Mouse (Mus musculus) forebrain, embryonic 11.5 days (tissue): ENCODE measurements around the gene Spata2. TPM values are rescaled to one million over a fixed set of nuclear protein-coding genes. Genes with fewer than 3 reads are reported as not detected.

Experiments
- ATAC-seq: fragments of 200-750 bp; cut with Nextera tagmentation; replicated peaks from 2 replicates; pipeline ENCODE4 v1.8.0; 2017; ENCODE audit warnings: moderate TSS enrichment; ENCODE audit not compliant: low FRiP score
- DNase-seq: peaks from one replicate; pipeline ENCODE4 v3.0.0-alpha.2; 2017; ENCODE audit warnings: low spot score
- H3K27ac ChIP-seq: fragments of 300-500 bp; sonication (generic); 2 replicates; pipeline ENCODE4 v1.5.1; 2014; ENCODE audit warnings: low read depth, low read length
- H3K27me3 ChIP-seq: fragments of 300-500 bp; sonication (generic); 2 replicates; pipeline ENCODE4 v1.6.1; 2014; ENCODE audit warnings: mild to moderate bottlenecking, low read length, mixed read lengths; ENCODE audit not compliant: control insufficient read depth, insufficient read depth
- H3K36me3 ChIP-seq: fragments of 300-500 bp; sonication (generic); 2 replicates; pipeline ENCODE4 v1.6.1; 2014; ENCODE audit warnings: mild to moderate bottlenecking, low read length, moderate library complexity, mixed read lengths; ENCODE audit not compliant: control insufficient read depth, insufficient read depth
- H3K4me1 ChIP-seq: fragments of 300-500 bp; sonication (generic); replicated peaks from 2 replicates; pipeline ENCODE4 v1.6.1; 2014; ENCODE audit warnings: low read length, mixed read lengths; ENCODE audit not compliant: control insufficient read depth, insufficient read depth
- H3K4me2 ChIP-seq: fragments of 300-500 bp; sonication (generic); 2 replicates; pipeline ENCODE4 v1.6.1; 2014; ENCODE audit warnings: low read depth, mild to moderate bottlenecking, low read length, moderate library complexity, mixed read lengths; ENCODE audit not compliant: severe bottlenecking
- H3K4me3 ChIP-seq: fragments of 300-500 bp; sonication (generic); 2 replicates; pipeline ENCODE4 v1.5.1; 2014; ENCODE audit warnings: low read depth, low read length
- H3K9ac ChIP-seq: fragments of 300-500 bp; sonication (generic); 2 replicates; pipeline ENCODE4 v1.6.1; 2014; ENCODE audit warnings: low read length
- H3K9me3 ChIP-seq: fragments of 300-500 bp; sonication (generic); 2 replicates; pipeline ENCODE4 v1.6.1; 2016; ENCODE audit warnings: low read length, mixed read lengths; ENCODE audit not compliant: control insufficient read depth
- WGBS: fragments of 180-500 bp; shearing (Covaris S2); extraction: QIAGEN DNeasy Blood & Tissue Kit; methylation state at CpG from one replicate; pipeline ENCODE4 v1.1.7; 2014; 5-methylcytosine and 5-hydroxymethylcytosine counted together
- polyA plus RNA-seq: library from polyadenylated mRNA; unstranded; fragments of >200 nt; fragmentation: Nextera tagmentation; extraction: Ambion mirVana; gene quantifications from 2 replicates; pipeline ENCODE4 v1.2.1, GENCODE M21; 2014

Gene Spata2
- polyA plus RNA-seq, 1 experiment from 2014 or later: 23.0 TPM

- H3K4me2 ChIP-seq: peak overlapping the region; percentile 89; the same call in 1 of the 2 replicates
- no peaks in the 10 kb centered on the region for H3K27me3 ChIP-seq
- ATAC-seq: no peak
- H3K27ac ChIP-seq: no peak overlapping the region
- no peaks in the 10 kb centered on the region for H3K9me3 ChIP-seq
- H3K4me1 ChIP-seq: peaks cover 10% of the 10 kb centered on the region; the same call in 1 of the 2 replicates
- no peak for DNase-seq
- H3K9ac ChIP-seq: no peak overlapping the region
- H3K36me3 ChIP-seq: no peaks in the 10 kb centered on the region
- WGBS: 86% methylated on average over 4 of the region's 4 CpGs
- H3K4me3 ChIP-seq: peak overlapping the region; percentile 100; the same call in 1 of the 2 replicates
Measured at GRCm38 (mm10) chr2:167490813-167491525, 1.7 kb downstream of the Spata2 start.

GRCm38 (mm10) chr2:167487994-167488393, 4.7 kb downstream of the Spata2 start:
- Histone ChIP-seq H3K36me3 (peaks cover 3% of the 10 kb centered on the region; the same call in 1 of the 2 replicates), H3K9ac (no peak overlapping the region), H3K27me3 (no peaks in the 10 kb centered on the region), H3K9me3 (no peaks in the 10 kb centered on the region), H3K27ac (no peak overlapping the region), H3K4me2 (no peak overlapping the region), H3K4me1 (peaks cover 10% of the 10 kb centered on the region; the same call in 1 of the 2 replicates), H3K4me3 (no peak overlapping the region)
- 90% methylated on average over 6 of the region's 6 CpGs for WGBS
- DNase-seq: no peak
- ATAC-seq: no peak

- no peaks in the 10 kb centered on the region for H3K27me3 ChIP-seq
- H3K36me3 ChIP-seq: peaks cover 3% of the 10 kb centered on the region; the same call in 1 of the 2 replicates
- 94% methylated on average over 6 of the region's 6 CpGs for WGBS
- no peak overlapping the region for H3K9ac ChIP-seq
- no peak for ATAC-seq
- DNase-seq: no peak
- H3K4me2 ChIP-seq: no peak overlapping the region
- no peak overlapping the region for H3K27ac ChIP-seq
- peaks cover 10% of the 10 kb centered on the region; the same call in 1 of the 2 replicates for H3K4me1 ChIP-seq
- no peak overlapping the region for H3K4me3 ChIP-seq
- H3K9me3 ChIP-seq: no peaks in the 10 kb centered on the region
Measured at GRCm38 (mm10) chr2:167487551-167487950, 5.1 kb downstream of the Spata2 start.

- WGBS: 90% methylated on average over 4 of the region's 4 CpGs
- Histone ChIP-seq H3K9ac (no peak overlapping the region), H3K27ac (no peak overlapping the region), H3K4me2 (no peak overlapping the region), H3K4me1 (peaks cover 6% of the 10 kb centered on the region; the same call in 1 of the 2 replicates), H3K27me3 (no peaks in the 10 kb centered on the region), H3K36me3 (peaks cover 3% of the 10 kb centered on the region; the same call in 1 of the 2 replicates), H3K4me3 (no peak overlapping the region), H3K9me3 (no peaks in the 10 kb centered on the region)
- DNase-seq (no peak), ATAC-seq (no peak)
Measured at GRCm38 (mm10) chr2:167486573-167486972, 6.1 kb downstream of the Spata2 start.

GRCm38 (mm10) chr2:167485501-167486377, 6.9 kb downstream of the Spata2 start:
- H3K27ac ChIP-seq: no peak overlapping the region
- H3K4me3 ChIP-seq: no peak overlapping the region
- H3K9ac ChIP-seq: no peak overlapping the region
- H3K9me3 ChIP-seq: no peaks in the 10 kb centered on the region
- H3K36me3 ChIP-seq: peaks cover 3% of the 10 kb centered on the region; the same call in 1 of the 2 replicates
- no peak overlapping the region for H3K4me2 ChIP-seq
- no peaks in the 10 kb centered on the region for H3K27me3 ChIP-seq
- DNase-seq (no peak), ATAC-seq (no peak)
- 90% methylated on average over 7 of the region's 7 CpGs for WGBS
- H3K4me1 ChIP-seq: no peaks in the 10 kb centered on the region

- WGBS: 94% methylated on average over 11 of the region's 11 CpGs
- H3K27ac ChIP-seq: no peak overlapping the region
- no peak for ATAC-seq
- no peaks in the 10 kb centered on the region for H3K27me3 ChIP-seq
- no peaks in the 10 kb centered on the region for H3K4me1 ChIP-seq
- H3K9ac ChIP-seq: no peak overlapping the region
- no peak overlapping the region for H3K4me3 ChIP-seq
- H3K4me2 ChIP-seq: no peak overlapping the region
- H3K9me3 ChIP-seq: no peaks in the 10 kb centered on the region
- peaks cover 3% of the 10 kb centered on the region; the same call in 1 of the 2 replicates for H3K36me3 ChIP-seq
- DNase-seq: no peak
Measured at GRCm38 (mm10) chr2:167484932-167485331, 7.8 kb downstream of the Spata2 start.

GRCm38 (mm10) chr2:167483827-167484410, 8.8 kb downstream of the Spata2 start:
- no peaks in the 10 kb centered on the region for H3K27me3 ChIP-seq
- no peak overlapping the region for H3K27ac ChIP-seq
- no peak overlapping the region for H3K4me3 ChIP-seq
- ATAC-seq: no peak
- no peaks in the 10 kb centered on the region for H3K9me3 ChIP-seq
- peaks cover 3% of the 10 kb centered on the region; the same call in 1 of the 2 replicates for H3K36me3 ChIP-seq
- no peak for DNase-seq
- 94% methylated on average over 24 of the region's 24 CpGs for WGBS
- H3K4me1 ChIP-seq: no peaks in the 10 kb centered on the region
- no peak overlapping the region for H3K9ac ChIP-seq
- H3K4me2 ChIP-seq: no peak overlapping the region

- no peak for ATAC-seq
- no peaks in the 10 kb centered on the region for H3K4me1 ChIP-seq
- no peak for DNase-seq
- no peak overlapping the region for H3K9ac ChIP-seq
- no peaks in the 10 kb centered on the region for H3K27me3 ChIP-seq
- WGBS: 92% methylated on average over 27 of the region's 27 CpGs
- no peak overlapping the region for H3K4me2 ChIP-seq
- no peak overlapping the region for H3K4me3 ChIP-seq
- peaks cover 3% of the 10 kb centered on the region; the same call in 1 of the 2 replicates for H3K36me3 ChIP-seq
- no peaks in the 10 kb centered on the region for H3K9me3 ChIP-seq
- no peak overlapping the region for H3K27ac ChIP-seq
Measured at GRCm38 (mm10) chr2:167483081-167483826, 9.4 kb downstream of the Spata2 start.
